Mouse (Mus musculus) cortical plate, adult 2 months (tissue): ENCODE data around the gene Nme6.

ENCODE experiments used
- CTCF ChIP-seq: fragments of 200-500 bp; IDR thresholded peaks from 2 replicates; pipeline ENCODE4 v1.5.1; 2011; ENCODE audit warnings: mild to moderate bottlenecking, control low read depth, low read length; ENCODE audit not compliant: insufficient read depth; ENCODE audit errors: extremely low read depth
- POLR2A ChIP-seq: fragments of 200-500 bp; IDR thresholded peaks from 2 replicates; pipeline ENCODE4 v1.6.1; 2011; ENCODE audit warnings: mild to moderate bottlenecking, low read length, control low read depth; ENCODE audit not compliant: insufficient read depth; ENCODE audit errors: extremely low read depth

DNA sequence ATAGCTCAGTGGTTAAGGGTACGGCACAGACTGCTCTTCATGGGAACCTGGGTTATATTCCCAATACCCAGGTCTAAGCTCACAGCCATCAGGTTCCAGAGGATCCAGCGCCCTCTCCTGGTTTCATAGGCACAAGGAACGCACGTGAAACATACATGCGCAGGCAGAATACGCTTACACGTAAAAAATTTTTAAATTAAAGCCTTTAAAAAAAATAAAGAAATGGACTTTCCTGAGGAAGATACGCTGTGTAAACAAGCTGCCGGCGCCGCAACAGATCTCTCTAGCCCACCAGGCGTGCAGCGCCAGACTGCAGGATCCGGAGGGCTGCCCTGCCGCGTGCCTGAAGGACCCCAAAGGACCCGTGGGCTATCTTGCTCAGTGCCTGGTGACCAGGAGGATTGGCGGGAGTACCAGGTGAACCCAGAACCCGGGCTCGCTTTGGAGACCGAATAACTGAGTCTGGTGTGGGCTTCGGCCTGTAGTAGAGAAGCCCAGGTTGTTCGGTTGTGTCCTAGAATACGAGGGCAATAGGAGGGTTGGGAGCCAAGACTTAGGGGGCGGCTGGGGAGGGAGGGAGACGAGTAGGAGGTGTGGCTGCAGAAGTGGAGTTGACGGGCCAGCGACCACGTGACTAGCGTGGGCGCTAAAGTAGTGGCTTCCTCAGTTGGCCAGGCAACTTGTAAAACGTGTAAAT, at the start of gene Nme6:
- peak; percentile 74 for TF ChIP-seq CTCF
- TF ChIP-seq POLR2A = peak; percentile 76; the same call in 1 of the 2 replicates
